ENCODE assay signal across 17 mouse cellular contexts in the genomic region with DNA sequence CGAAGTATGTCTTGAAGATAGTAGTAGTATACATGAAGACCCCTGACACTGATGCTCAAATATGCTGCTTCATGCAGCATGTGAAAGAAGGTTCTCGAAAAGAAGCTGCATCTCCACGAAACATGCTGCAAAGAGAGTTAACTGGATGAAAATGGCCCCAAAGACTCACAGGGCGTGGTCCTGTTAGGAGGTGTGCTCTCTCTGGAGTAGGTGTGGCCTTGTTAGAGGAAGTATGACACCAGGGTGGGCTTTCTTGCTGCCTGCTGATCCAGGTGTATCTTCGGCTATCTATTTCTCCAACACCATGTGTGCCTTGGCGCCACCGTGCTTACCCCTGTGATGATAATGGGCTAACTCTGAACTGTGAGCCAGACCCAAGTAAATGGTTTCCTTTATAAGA.
DNase-seq lines count a peak whose midpoint lies in the region; ATAC-seq and TF ChIP-seq lines count a peak whose summit lies in the region.
"Had no signal": no experiment of that assay in that cellular context is flagged by ENCODE, and none has a peak within 500 bp of the region (broad histone marks: within the 10 kb centered on the region; RNA-seq: fewer than 3 reads in every experiment).

No protein-coding gene starts in this region.

- H3K4me2 ChIP-seq in kidney, postnatal 0 days (ENCODE audit: low read length), result no peak overlapping the region
- H3K4me2 ChIP-seq in limb, embryonic 15.5 days, result no peak overlapping the region
- H3K4me2 ChIP-seq: forebrain, embryonic 12.5 days; heart, embryonic 15.5 days; hindbrain, embryonic 15.5 days; liver, embryonic 12.5 days; midbrain, embryonic 12.5 days had no signal

- no peak for DNase-seq in kidney, postnatal 0 days (ENCODE audit: low spot score)
- DNase-seq in kidney, adult 2 months, result no peak
- peak; percentile 59 for DNase-seq in ES-CJ7 (ENCODE audit: low read depth, low spot score)
- no peak for DNase-seq in embryonic facial prominence, embryonic 10.5 days (ENCODE audit: low spot score)
- DNase-seq in adrenal gland, adult (ENCODE audit: inconsistent age in 2 of 2, low spot score in 1 of 2), result no peak
- DNase-seq in gastrocnemius, postnatal 25 days, result no peak
- DNase-seq: cerebellum, adult 11 months; cerebellum, postnatal 36 days; kidney, adult 18-20 months; right cerebral cortex, postnatal 25 days had no signal

- no peak for TF ChIP-seq POLR2A in kidney, adult 2 months (IDR thresholded peaks at IDR 0.05; ENCODE audit: low read depth, low read length)

- no peaks in the 10 kb centered on the region for H3K27me3 ChIP-seq in kidney, postnatal 0 days (ENCODE audit: insufficient read depth, low read length)
- H3K27me3 ChIP-seq in kidney, adult 2 months (replicated peaks; ENCODE audit: control insufficient read depth, insufficient read depth, low read length), result no peaks in the 10 kb centered on the region
- peaks cover 24% of the 10 kb centered on the region for H3K27me3 ChIP-seq in embryonic facial prominence, embryonic 10.5 days (replicated peaks; ENCODE audit: low read depth, poor library complexity, severe bottlenecking)
- no peaks in the 10 kb centered on the region for H3K27me3 ChIP-seq in limb, embryonic 15.5 days
- H3K27me3 ChIP-seq: heart, embryonic 15.5 days; hindbrain, embryonic 15.5 days; liver, embryonic 12.5 days had no signal

- 96% methylated on average over 7 of the region's 7 CpGs for WGBS in kidney, postnatal 0 days
- WGBS in kidney, adult 2 months, result 97% methylated on average over 7 of the region's 7 CpGs
- 92% methylated on average over 7 of the region's 7 CpGs for WGBS in embryonic facial prominence, embryonic 10.5 days
- WGBS in limb, embryonic 15.5 days, result 88% methylated on average over 7 of the region's 7 CpGs

- no peaks in the 10 kb centered on the region for H3K36me3 ChIP-seq in kidney, postnatal 0 days (ENCODE audit: insufficient read depth, low read length)
- no peaks in the 10 kb centered on the region for H3K36me3 ChIP-seq in kidney, adult 2 months (ENCODE audit: control insufficient read depth, insufficient read depth, low read length)
- no peaks in the 10 kb centered on the region for H3K36me3 ChIP-seq in embryonic facial prominence, embryonic 10.5 days (replicated peaks)
- no peaks in the 10 kb centered on the region for H3K36me3 ChIP-seq in limb, embryonic 15.5 days
- H3K36me3 ChIP-seq: forebrain, embryonic 12.5 days; heart, embryonic 15.5 days; hindbrain, embryonic 15.5 days; liver, embryonic 12.5 days; midbrain, embryonic 12.5 days had no signal

- no peak for TF ChIP-seq CTCF in kidney, postnatal 0 days (IDR thresholded peaks at IDR 0.05; ENCODE audit: low read depth)
- TF ChIP-seq CTCF in kidney, adult 2 months (conservative IDR thresholded peaks at IDR 0.05; ENCODE audit: insufficient read depth, insufficient read length, low read depth, low read length), result no peak

- H3K9ac ChIP-seq in kidney, postnatal 0 days (ENCODE audit: low read depth, low read length), result no peak overlapping the region
- H3K9ac ChIP-seq in limb, embryonic 15.5 days, result no peak overlapping the region
- H3K9ac ChIP-seq: forebrain, embryonic 12.5 days; heart, embryonic 15.5 days; hindbrain, embryonic 15.5 days; liver, embryonic 12.5 days; midbrain, embryonic 12.5 days had no signal

- H3K9me3 ChIP-seq in kidney, postnatal 0 days (replicated peaks; ENCODE audit: low read length), result no peaks in the 10 kb centered on the region
- no peaks in the 10 kb centered on the region for H3K9me3 ChIP-seq in embryonic facial prominence, embryonic 10.5 days
- H3K9me3 ChIP-seq in limb, embryonic 15.5 days, result no peaks in the 10 kb centered on the region
- H3K9me3 ChIP-seq: forebrain, embryonic 12.5 days; heart, embryonic 15.5 days; hindbrain, embryonic 15.5 days; liver, embryonic 12.5 days; midbrain, embryonic 12.5 days had no signal

- peak overlapping the region; percentile 79; the same call in 1 of the 2 replicates for H3K27ac ChIP-seq in kidney, postnatal 0 days
- H3K27ac ChIP-seq in kidney, adult 2 months (ENCODE audit: insufficient read depth, low read depth, low read length), result no peak overlapping the region
- 0 out of 2 replicates have a peak overlapping the region, but pooled peaks have one; percentile 75 for H3K27ac ChIP-seq in embryonic facial prominence, embryonic 10.5 days (replicated peaks)
- peak overlapping the region; percentile 58 for H3K27ac ChIP-seq in limb, embryonic 15.5 days
- H3K27ac ChIP-seq: forebrain, embryonic 12.5 days; left cerebral cortex, adult 2 months; liver, embryonic 12.5 days; midbrain, embryonic 12.5 days had no signal

- no peak overlapping the region for H3K4me3 ChIP-seq in kidney, postnatal 0 days (replicated peaks; ENCODE audit: low read depth, low read length)
- no peak overlapping the region for H3K4me3 ChIP-seq in kidney, adult 2 months (ENCODE audit: insufficient read depth, low read depth, low read length)
- H3K4me3 ChIP-seq in embryonic facial prominence, embryonic 10.5 days, result no peak overlapping the region
- H3K4me3 ChIP-seq in limb, embryonic 15.5 days, result no peak overlapping the region
- H3K4me3 ChIP-seq: forebrain, embryonic 12.5 days; heart, embryonic 15.5 days; hindbrain, embryonic 15.5 days; left cerebral cortex, adult 2 months; liver, embryonic 12.5 days; midbrain, embryonic 12.5 days had no signal

- peaks cover 22% of the 10 kb centered on the region for H3K4me1 ChIP-seq in kidney, postnatal 0 days (replicated peaks; ENCODE audit: insufficient read depth, low read length)
- H3K4me1 ChIP-seq in kidney, adult 2 months (ENCODE audit: control insufficient read depth, insufficient read depth, low read length), result peaks cover 36% of the 10 kb centered on the region
- peaks cover 74% of the 10 kb centered on the region for H3K4me1 ChIP-seq in embryonic facial prominence, embryonic 10.5 days
- H3K4me1 ChIP-seq in limb, embryonic 15.5 days, result peaks cover 67% of the 10 kb centered on the region

- no peak for ATAC-seq in kidney, postnatal 0 days (replicated peaks; ENCODE audit: low FRiP score, low read depth)
- ATAC-seq in limb, embryonic 15.5 days (ENCODE audit: insufficient number of reproducible peaks, low FRiP score, low TSS enrichment, low read depth), result no peak
- ATAC-seq: liver, embryonic 12.5 days had no signal
